Mouse (Mus musculus): ENCODE measurements around the gene Zfp804b. TPM values are rescaled to one million over a fixed set of nuclear protein-coding genes. Genes with fewer than 3 reads are reported as not detected.
"Not testable (repeated sequence)": the region's sequence is repeated elsewhere in the genome, so short reads cannot be mapped to it uniquely, and the experiment has no call there.

The Zfp804b gene
- not detected in 2 replicates for polyA plus RNA-seq (2012; rRNA removed)

GRCm38 (mm10) chr5:7344145-7345010, at the start of gene Zfp804b:
Gene Zfp804b, minus strand, starts transcription at chr5:7344756.
- Histone ChIP-seq H3K4me1 (ENCODE audit: control insufficient read depth, insufficient read depth, low read length) (no peaks in the 10 kb centered on the region), H3K4me3 (replicated peaks; ENCODE audit: extremely low read depth, low read depth, low read length) (peak within 1 kb of the TSS; percentile 35)
- peak; percentile 21 for DNase-seq
- no peak for TF ChIP-seq POLR2A (IDR thresholded peaks at IDR 0.05; ENCODE audit: borderline replicate concordance, extremely low read depth, low read depth, low read length)
- WGBS: 1% methylated on average over 50 of the region's 50 CpGs

- DNase-seq; H3K4me1 ChIP-seq (ENCODE audit: control insufficient read depth, insufficient read depth, low read length); H3K4me3 ChIP-seq (replicated peaks; ENCODE audit: extremely low read depth, low read depth, low read length): not testable (repeated sequence)
- 86% methylated on average over 1 of the region's 1 CpGs for WGBS
Measured at GRCm38 (mm10) chr5:7364616-7365015, 20.1 kb upstream of the Zfp804b start.

GRCm38 (mm10) chr5:7345011-7345389, 444 bp upstream of the Zfp804b start:
- Histone ChIP-seq H3K4me3 (replicated peaks; ENCODE audit: extremely low read depth, low read depth, low read length) (peak overlapping the region; percentile 35), H3K4me1 (ENCODE audit: control insufficient read depth, insufficient read depth, low read length) (no peaks in the 10 kb centered on the region)
- no peak for DNase-seq
- TF ChIP-seq CTCF (IDR thresholded peaks at IDR 0.05; ENCODE audit: insufficient read depth, low read length): no peak
- TF ChIP-seq POLR2A (IDR thresholded peaks at IDR 0.05; ENCODE audit: borderline replicate concordance, extremely low read depth, low read depth, low read length): no peak
- 1% methylated on average over 11 of the region's 11 CpGs for WGBS

GRCm38 (mm10) chr5:7325594-7325993, 19.0 kb downstream of the Zfp804b start:
- Histone ChIP-seq H3K4me3 (replicated peaks; ENCODE audit: extremely low read depth, low read depth, low read length) (no peak overlapping the region), H3K4me1 (ENCODE audit: control insufficient read depth, insufficient read depth, low read length) (no peaks in the 10 kb centered on the region)
- TF ChIP-seq POLR2A (IDR thresholded peaks at IDR 0.05; ENCODE audit: borderline replicate concordance, extremely low read depth, low read depth, low read length) (no peak), CTCF (IDR thresholded peaks at IDR 0.05; ENCODE audit: insufficient read depth, low read length) (no peak)
- WGBS: 72% methylated on average over 4 of the region's 4 CpGs
- no peak for DNase-seq

- no peaks in the 10 kb centered on the region for H3K4me1 ChIP-seq (ENCODE audit: control insufficient read depth, insufficient read depth, low read length)
- 71% methylated on average over 1 of the region's 1 CpGs for WGBS
- TF ChIP-seq POLR2A (IDR thresholded peaks at IDR 0.05; ENCODE audit: borderline replicate concordance, extremely low read depth, low read depth, low read length) (no peak), CTCF (IDR thresholded peaks at IDR 0.05; ENCODE audit: insufficient read depth, low read length) (no peak)
- no peak within 1 kb of the TSS for H3K4me3 ChIP-seq (replicated peaks; ENCODE audit: extremely low read depth, low read depth, low read length)
- DNase-seq: no peak
Measured at GRCm38 (mm10) chr5:7303819-7304218, 40.7 kb downstream of the Zfp804b start, which contains the start of gene Tex47. Gene Tex47, plus strand, starts transcription at chr5:7304119.

GRCm38 (mm10) chr5:7302969-7303368, 41.6 kb downstream of the Zfp804b start:
- no peak for TF ChIP-seq POLR2A (IDR thresholded peaks at IDR 0.05; ENCODE audit: borderline replicate concordance, extremely low read depth, low read depth, low read length)
- TF ChIP-seq CTCF (IDR thresholded peaks at IDR 0.05; ENCODE audit: insufficient read depth, low read length): no peak
- WGBS: 59% methylated on average over 1 of the region's 1 CpGs
- H3K4me1 ChIP-seq (ENCODE audit: control insufficient read depth, insufficient read depth, low read length): no peaks in the 10 kb centered on the region
- H3K4me3 ChIP-seq (replicated peaks; ENCODE audit: extremely low read depth, low read depth, low read length): no peak overlapping the region
- no peak for DNase-seq

- 67% methylated on average over 1 of the region's 1 CpGs for WGBS
- no peak overlapping the region for H3K4me3 ChIP-seq (replicated peaks; ENCODE audit: extremely low read depth, low read depth, low read length)
- TF ChIP-seq CTCF (IDR thresholded peaks at IDR 0.05; ENCODE audit: insufficient read depth, low read length): no peak
- TF ChIP-seq POLR2A (IDR thresholded peaks at IDR 0.05; ENCODE audit: borderline replicate concordance, extremely low read depth, low read depth, low read length): no peak
- H3K4me1 ChIP-seq (ENCODE audit: control insufficient read depth, insufficient read depth, low read length): no peaks in the 10 kb centered on the region
- DNase-seq: no peak
Measured at GRCm38 (mm10) chr5:7284336-7284735, 60.2 kb downstream of the Zfp804b start.

- DNase-seq: no peak
- Histone ChIP-seq H3K4me3 (replicated peaks; ENCODE audit: extremely low read depth, low read depth, low read length) (no peak overlapping the region), H3K4me1 (ENCODE audit: control insufficient read depth, insufficient read depth, low read length) (no peaks in the 10 kb centered on the region)
- TF ChIP-seq CTCF (IDR thresholded peaks at IDR 0.05; ENCODE audit: insufficient read depth, low read length) (no peak), POLR2A (IDR thresholded peaks at IDR 0.05; ENCODE audit: borderline replicate concordance, extremely low read depth, low read depth, low read length) (no peak)
- 85% methylated on average over 7 of the region's 7 CpGs for WGBS
Measured at GRCm38 (mm10) chr5:7276659-7277455, 67.7 kb downstream of the Zfp804b start.

- Histone ChIP-seq H3K4me3 (replicated peaks; ENCODE audit: extremely low read depth, low read depth, low read length) (no peak overlapping the region), H3K4me1 (ENCODE audit: control insufficient read depth, insufficient read depth, low read length) (no peaks in the 10 kb centered on the region)
- no peak for TF ChIP-seq CTCF (IDR thresholded peaks at IDR 0.05; ENCODE audit: insufficient read depth, low read length)
- TF ChIP-seq POLR2A (IDR thresholded peaks at IDR 0.05; ENCODE audit: borderline replicate concordance, extremely low read depth, low read depth, low read length): no peak
- 87% methylated on average over 9 of the region's 9 CpGs for WGBS
- no peak for DNase-seq
Measured at GRCm38 (mm10) chr5:7177589-7177988, 167.0 kb downstream of the Zfp804b start.
